In the genomic region with DNA sequence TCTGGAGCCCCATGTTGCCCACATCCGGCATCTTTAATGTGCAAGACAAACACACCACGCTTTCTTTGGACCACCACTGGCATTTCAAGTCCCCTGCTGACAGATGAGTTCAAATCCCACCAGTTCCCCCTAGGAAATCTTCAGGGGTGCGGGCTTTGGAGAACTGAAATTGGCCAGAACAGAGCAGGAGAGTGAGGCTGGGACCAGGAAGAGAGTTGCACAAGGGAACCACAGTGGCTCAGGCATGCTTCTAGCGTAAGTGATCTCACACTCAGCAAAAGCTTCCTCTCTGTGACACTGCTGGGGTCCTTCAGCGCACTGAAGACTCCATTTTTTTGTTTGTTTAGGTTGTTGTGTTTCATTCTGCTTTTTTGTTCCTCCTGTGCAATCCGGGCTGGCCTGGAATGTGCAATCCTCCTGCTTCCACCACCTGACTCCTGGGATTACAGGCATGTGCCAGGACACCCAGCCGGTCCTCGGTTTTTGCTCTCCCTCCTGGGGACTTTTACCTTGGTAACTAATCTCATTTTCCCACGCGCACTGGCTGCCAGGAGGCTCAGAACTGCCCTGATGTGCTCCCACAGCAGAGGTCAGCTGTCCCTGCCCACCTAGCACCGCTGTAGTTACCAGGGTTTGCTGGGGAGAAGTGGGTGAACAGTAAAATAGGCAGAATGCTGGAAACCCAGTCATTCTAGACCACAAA, we compare ENCODE assay signal across 27 mouse cellular contexts. TPM values are rescaled to one million over a fixed set of nuclear protein-coding genes. Genes with fewer than 3 reads are reported as not detected.
DNase-seq lines count a peak whose midpoint lies in the region; ATAC-seq and TF ChIP-seq lines count a peak whose summit lies in the region.
"Had no signal": no experiment of that assay in that cellular context is flagged by ENCODE, and none has a peak within 500 bp of the region (broad histone marks: within the 10 kb centered on the region; RNA-seq: fewer than 3 reads in every experiment).

No protein-coding gene starts in this region.

- H3K27me3 ChIP-seq in cerebellum, adult 2 months (ENCODE audit: control insufficient read depth, insufficient read depth, low read length) = no peaks in the 10 kb centered on the region
- no peaks in the 10 kb centered on the region for H3K27me3 ChIP-seq in kidney, embryonic 15.5 days
- H3K27me3 ChIP-seq in intestine, embryonic 16.5 days (replicated peaks; ENCODE audit: control insufficient read depth, insufficient read depth, low read length) = no peaks in the 10 kb centered on the region
- H3K27me3 ChIP-seq: CH12.LX; forebrain, embryonic 13.5 days; heart, embryonic 13.5 days; limb, embryonic 12.5 days; liver, embryonic 15.5 days; midbrain, embryonic 12.5 days; neural tube, embryonic 12.5 days had no signal

- no peaks in the 10 kb centered on the region for H3K36me3 ChIP-seq in kidney, embryonic 15.5 days
- no peaks in the 10 kb centered on the region for H3K36me3 ChIP-seq in intestine, embryonic 16.5 days (ENCODE audit: control insufficient read depth, insufficient read depth, low read length)
- H3K36me3 ChIP-seq: heart, embryonic 13.5 days; limb, embryonic 12.5 days; liver, embryonic 15.5 days; midbrain, embryonic 12.5 days had no signal

- no peak overlapping the region for H3K4me2 ChIP-seq in kidney, embryonic 15.5 days
- H3K4me2 ChIP-seq in intestine, embryonic 16.5 days (ENCODE audit: low read depth, low read length) = no peak overlapping the region
- H3K4me2 ChIP-seq: forebrain, embryonic 13.5 days; heart, embryonic 13.5 days; limb, embryonic 12.5 days; liver, embryonic 15.5 days; lung, embryonic 14.5 days; midbrain, embryonic 12.5 days; neural tube, embryonic 12.5 days had no signal

- H3K4me3 ChIP-seq in cerebellum, adult 2 months (replicated peaks; ENCODE audit: insufficient read depth, low read depth, low read length) = no peak overlapping the region
- no peak overlapping the region for H3K4me3 ChIP-seq in kidney, embryonic 15.5 days (replicated peaks)
- H3K4me3 ChIP-seq in layer of hippocampus, adult 2 months = no peak overlapping the region
- no peak overlapping the region for H3K4me3 ChIP-seq in intestine, embryonic 16.5 days (ENCODE audit: low read length)
- H3K4me3 ChIP-seq: forebrain, embryonic 13.5 days; heart, embryonic 13.5 days; left cerebral cortex, adult 2 months; limb, embryonic 12.5 days; liver, embryonic 15.5 days; midbrain, embryonic 12.5 days; myocyte; neural tube, embryonic 12.5 days had no signal

- H3K4me1 ChIP-seq in cerebellum, adult 2 months (ENCODE audit: control insufficient read depth, insufficient read depth, low read length) = peaks cover 49% of the 10 kb centered on the region
- H3K4me1 ChIP-seq in kidney, embryonic 15.5 days = peaks cover 18% of the 10 kb centered on the region; the same call in 1 of the 2 replicates
- H3K4me1 ChIP-seq in intestine, embryonic 16.5 days (ENCODE audit: control insufficient read depth, insufficient read depth, low read length) = peaks cover 7% of the 10 kb centered on the region
- H3K4me1 ChIP-seq: forebrain, embryonic 13.5 days; liver, embryonic 15.5 days had no signal

- no peaks in the 10 kb centered on the region for H3K9me3 ChIP-seq in kidney, embryonic 15.5 days (replicated peaks)
- H3K9me3 ChIP-seq in intestine, embryonic 16.5 days (ENCODE audit: control insufficient read depth, low read length) = peaks cover 3% of the 10 kb centered on the region; the same call in 1 of the 2 replicates
- H3K9me3 ChIP-seq: forebrain, embryonic 13.5 days; heart, embryonic 13.5 days; liver, embryonic 15.5 days; midbrain, embryonic 12.5 days; neural tube, embryonic 12.5 days had no signal

- DNase-seq in cerebellum, adult 2 months = no peak
- DNase-seq in cerebellum, postnatal 14 days = no peak
- peak; percentile 52 for DNase-seq in kidney, adult 11 months
- no peak for DNase-seq in layer of hippocampus, adult 2 months (ENCODE audit: low spot score in 2 of 2)
- no peak for DNase-seq in layer of hippocampus, postnatal 25 days (ENCODE audit: extremely low spot score in 1 of 2, low spot score in 1 of 2)
- DNase-seq: adrenal gland, adult 2 months; adrenal gland, postnatal 36 days; cerebellum, adult 8-10 months; gastrocnemius, postnatal 36 days; heart, postnatal 10 days; lung, embryonic 14.5 days; lung, postnatal 14 days; right cerebral cortex, adult 18-20 months; spleen, adult 18-20 months; thymus, postnatal 14 days had no signal

- 59% methylated on average over 11 of the region's 11 CpGs for WGBS in cerebellum, adult 2 months
- 81% methylated on average over 11 of the region's 11 CpGs for WGBS in kidney, embryonic 15.5 days
- WGBS in intestine, embryonic 16.5 days = 79% methylated on average over 11 of the region's 11 CpGs

- peak overlapping the region; percentile 34 for H3K27ac ChIP-seq in cerebellum, adult 2 months (ENCODE audit: insufficient read depth, low read length)
- no peak overlapping the region for H3K27ac ChIP-seq in kidney, embryonic 15.5 days
- peak overlapping the region; percentile 73; the same call in 1 of the 2 replicates for H3K27ac ChIP-seq in layer of hippocampus, adult 2 months
- no peak overlapping the region for H3K27ac ChIP-seq in intestine, embryonic 16.5 days (ENCODE audit: low read length)
- H3K27ac ChIP-seq: forebrain, embryonic 13.5 days; heart, embryonic 13.5 days; left cerebral cortex, adult 2 months; limb, embryonic 12.5 days; liver, embryonic 15.5 days; midbrain, embryonic 12.5 days; neural tube, embryonic 12.5 days had no signal

- no peak overlapping the region for H3K9ac ChIP-seq in kidney, embryonic 15.5 days
- no peak overlapping the region for H3K9ac ChIP-seq in intestine, embryonic 16.5 days (ENCODE audit: low read depth, low read length)
- H3K9ac ChIP-seq: forebrain, embryonic 13.5 days; heart, embryonic 13.5 days; limb, embryonic 12.5 days; liver, embryonic 15.5 days; lung, embryonic 14.5 days; midbrain, embryonic 12.5 days; neural tube, embryonic 12.5 days had no signal

- ATAC-seq in kidney, embryonic 15.5 days (replicated peaks; ENCODE audit: low FRiP score) = no peak
- ATAC-seq in intestine, embryonic 16.5 days = no peak
- ATAC-seq: activated CD4-positive, CD25-positive, alpha-beta regulatory T cell, adult 4 months; forebrain, embryonic 13.5 days had no signal

- TF ChIP-seq CTCF in cerebellum, adult 2 months (IDR thresholded peaks at IDR 0.05; ENCODE audit: borderline replicate concordance, insufficient read depth, low read depth, low read length) = no peak
- no peak for TF ChIP-seq CTCF in layer of hippocampus, adult 2 months (conservative IDR thresholded peaks at IDR 0.05)

- no peak for TF ChIP-seq POLR2A in cerebellum, adult 2 months (IDR thresholded peaks at IDR 0.05; ENCODE audit: borderline replicate concordance, insufficient read depth, low read length)

RNA-seq across cellular contexts. Expression of a gene that starts 41.2 kb away (rescaled TPM):
- polyA plus RNA-seq in cerebellum, adult 2 months (2012; rRNA removed) = 64.9 and 67.6 TPM in 2 replicates
- polyA plus RNA-seq in kidney, embryonic 15.5 days (2015; fragmentation: Nextera tagmentation; extraction: Ambion mirVana) = 18.9 and 20.8 TPM in 2 replicates
- 10 to 100 TPM; 66.6 to 76.8 TPM for total RNA-seq in layer of hippocampus, adult 2 months (2021)
- total RNA-seq in layer of hippocampus, postnatal 25 days (2021) = 10 to 100 TPM; 56.4 to 66.2 TPM
- 51.4 and 57.1 TPM in 2 replicates for polyA plus RNA-seq in intestine, embryonic 16.5 days (2015; fragmentation: Nextera tagmentation; extraction: Ambion mirVana)

Comparison
In these comparisons a context has a peak if more than half of its experiments do, and no peak if none do; other contexts are left out.
1. H3K27ac ChIP-seq: peak in cerebellum, adult 2 months (single experiment) and layer of hippocampus, adult 2 months (single experiment); none in kidney, embryonic 15.5 days (single experiment) and intestine, embryonic 16.5 days (single experiment).